Mouse (Mus musculus): ENCODE measurements at regions not wholly inside any gene's neighbourhood (a gene's known extent, or its start where the extent isn't known, plus 50 kb on each side); places are given as distances from the start of the nearest gene placed in this dataset.
A peak's percentile ranks its signal among the peaks of the same experiment; 100 is the strongest.

GRCm38 (mm10) chr10:100152821-100153220 is 137.4 kb downstream of the Kitl start:
- no peak for DNase-seq (ENCODE audit: low spot score)

- no peak for DNase-seq (ENCODE audit: low spot score)
Observed at GRCm38 (mm10) chr10:100153311-100153710, 137.9 kb downstream of the Kitl start.

GRCm38 (mm10) chr10:100155566-100155965 is 140.1 kb downstream of the Kitl start:
- no peak for DNase-seq (ENCODE audit: low spot score)

- DNase-seq (ENCODE audit: low spot score) = no peak
Observed at GRCm38 (mm10) chr10:100159843-100160531, 144.6 kb downstream of the Kitl start.

GRCm38 (mm10) chr10:100160532-100160852 is 145.1 kb downstream of the Kitl start:
- DNase-seq (ENCODE audit: low spot score) = no peak

DNA sequence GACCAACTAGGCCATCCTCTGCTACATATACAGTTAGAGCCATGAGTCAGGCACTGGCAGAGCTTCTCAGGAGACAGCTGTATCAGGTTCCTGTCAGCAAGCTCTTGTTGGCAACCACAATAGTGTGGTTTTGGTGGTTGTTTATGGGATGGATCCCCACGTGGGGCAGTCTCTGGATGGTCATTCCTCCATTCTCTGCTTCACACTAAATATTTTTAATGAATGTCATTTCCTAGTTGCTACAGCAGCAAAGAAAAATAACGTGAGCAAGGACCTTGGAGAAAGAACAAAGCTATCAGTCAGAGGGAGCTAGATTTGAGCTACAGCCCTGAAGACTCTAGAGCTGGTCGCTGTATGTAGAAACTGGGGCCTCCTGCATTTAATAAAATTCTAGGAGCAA is 145.7 kb downstream of the Kitl start:
- DNase-seq (ENCODE audit: low spot score) = peak; percentile 7

- DNase-seq (ENCODE audit: low spot score) = no peak
Observed at GRCm38 (mm10) chr10:100164526-100164925, 149.1 kb downstream of the Kitl start.

- no peak for DNase-seq (ENCODE audit: low spot score)
Observed at GRCm38 (mm10) chr10:100170836-100171235, 155.4 kb downstream of the Kitl start.

DNA sequence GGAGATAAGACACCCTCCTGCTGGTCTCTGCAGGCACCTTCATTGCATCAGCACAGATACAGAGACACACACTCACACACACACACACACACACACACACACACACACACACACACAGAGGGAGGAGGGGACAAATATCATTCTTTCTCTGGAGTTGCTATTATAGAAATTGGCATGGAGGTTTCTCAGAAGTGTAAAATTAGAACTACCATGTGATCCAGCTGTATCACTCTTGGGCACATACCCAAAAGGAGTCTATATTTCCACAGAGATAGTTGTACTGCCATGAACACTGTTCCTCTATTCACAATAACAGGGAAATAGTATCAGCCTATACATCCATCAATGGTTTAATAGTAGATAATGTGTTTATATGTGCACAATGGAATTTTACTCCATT is 137.8 kb upstream of the Gm4301 start:
- no peak for DNase-seq (ENCODE audit: low spot score)

DNA sequence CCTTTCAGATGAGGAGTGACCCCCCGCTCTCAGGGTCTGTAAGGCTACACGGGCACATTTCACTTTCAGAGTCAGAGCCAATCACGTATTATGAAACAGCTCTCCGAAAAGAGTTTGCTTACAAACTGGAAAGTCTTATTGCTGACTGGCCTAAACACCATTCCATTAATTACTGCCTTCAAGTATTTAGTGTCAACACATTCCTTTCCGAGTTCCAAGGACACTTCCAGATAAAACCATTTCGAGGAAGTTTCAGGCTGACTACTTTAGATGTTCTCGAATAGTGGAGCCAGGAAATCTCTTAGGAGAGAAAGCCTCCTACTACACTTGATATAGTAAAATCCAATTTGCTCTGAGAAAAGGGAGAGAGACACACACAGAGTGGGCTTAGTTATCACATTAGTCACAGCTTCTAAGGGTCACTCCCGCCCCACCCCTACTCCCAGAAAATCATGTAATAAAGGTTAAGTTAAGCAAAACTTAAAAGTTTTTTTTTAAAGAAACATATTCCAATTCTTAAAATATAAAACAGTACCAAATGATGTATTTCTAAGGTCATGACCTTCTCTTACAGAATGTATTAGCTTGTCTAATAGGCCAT is 136.3 kb upstream of the Gm4301 start:
- no peak for DNase-seq (ENCODE audit: low spot score)

DNA sequence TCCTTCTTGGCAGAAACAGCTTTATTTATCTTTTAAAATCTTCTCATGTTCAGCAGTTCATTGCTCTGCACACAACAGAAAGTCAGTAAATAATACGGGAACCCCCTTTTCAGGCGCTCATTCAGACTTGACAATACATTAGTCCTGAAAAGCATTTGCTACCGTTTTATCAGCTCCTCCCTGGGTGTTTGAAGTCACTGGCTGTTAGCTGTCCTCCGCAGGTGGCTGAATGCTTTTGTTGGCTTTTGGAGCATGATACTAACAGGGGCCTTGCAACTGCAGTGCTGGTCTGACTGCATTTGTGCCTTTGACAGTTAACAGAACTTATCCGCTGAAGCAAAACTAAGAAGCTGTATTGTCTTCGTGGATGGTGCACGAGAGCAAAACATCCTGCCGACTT is 135.0 kb upstream of the Gm4301 start:
- DNase-seq (ENCODE audit: low spot score) = no peak

- no peak for DNase-seq (ENCODE audit: low spot score)
Observed at GRCm38 (mm10) chr10:100206617-100207530, 128.6 kb upstream of the Gm4301 start.

- DNase-seq (ENCODE audit: low spot score) = no peak
Observed at GRCm38 (mm10) chr10:100210684-100211083, 124.8 kb upstream of the Gm4301 start.

DNA sequence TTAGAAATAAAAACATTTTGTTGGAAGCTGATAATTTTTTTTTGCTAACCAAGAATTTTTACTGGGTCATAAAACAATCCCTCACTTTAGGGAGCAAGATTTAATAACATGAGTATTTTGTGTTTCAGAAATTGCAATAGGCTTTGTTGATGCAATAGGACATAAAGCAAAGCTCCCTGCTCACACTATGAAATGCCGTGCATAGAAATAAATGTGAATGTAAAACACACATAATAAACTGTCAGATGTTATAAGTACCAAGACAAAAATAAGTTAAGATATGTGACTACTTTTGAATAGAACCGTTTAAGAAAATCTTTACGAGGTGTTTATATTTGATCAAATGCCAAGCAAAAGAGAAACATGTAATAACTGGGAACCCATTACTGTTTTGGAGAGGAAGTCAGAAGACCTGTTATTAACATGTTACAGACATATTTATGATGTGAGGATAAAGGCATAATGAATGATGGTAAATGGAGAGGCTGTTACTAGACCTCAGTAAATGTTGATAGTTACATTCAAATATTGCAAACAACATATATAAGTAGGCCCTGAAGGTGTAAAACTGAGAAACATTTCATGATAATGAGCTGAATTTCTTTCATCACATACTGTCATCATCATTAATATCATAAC is 110.9 kb upstream of the Gm4301 start:
- DNase-seq (ENCODE audit: low spot score) = no peak

DNA sequence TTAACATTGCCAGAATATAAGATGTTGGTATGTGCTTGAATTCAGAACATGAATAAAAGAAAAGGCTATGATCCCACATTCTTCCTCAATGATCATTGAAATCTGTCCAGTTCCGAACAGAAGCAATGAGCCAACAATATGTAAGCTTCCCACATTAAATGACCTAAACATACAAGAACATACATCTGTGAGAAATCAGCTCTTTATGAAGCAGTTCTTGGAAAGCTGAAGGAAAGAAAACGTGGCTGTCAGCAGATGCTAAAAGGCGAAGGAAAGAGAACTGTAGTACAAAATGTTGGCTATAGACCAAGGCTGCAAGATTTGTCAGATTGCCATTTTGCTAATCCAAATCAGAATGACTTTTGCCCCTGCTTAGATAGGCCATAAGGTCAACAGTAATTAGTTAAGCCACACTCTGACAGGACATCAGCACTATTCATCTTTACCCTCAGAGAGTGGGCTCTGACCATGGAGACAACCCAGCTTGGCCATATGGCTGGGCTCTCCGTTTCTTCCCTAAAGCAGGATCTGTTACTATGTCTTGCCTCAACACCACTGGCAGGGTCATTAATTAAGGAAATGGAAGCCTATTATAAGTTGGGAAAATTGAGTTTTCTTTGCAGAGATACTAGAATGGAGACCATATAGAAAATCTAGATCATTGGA is 76.1 kb upstream of the Gm4301 start:
- no peak for DNase-seq (ENCODE audit: low spot score)

- DNase-seq (ENCODE audit: low spot score) = no peak
Observed at GRCm38 (mm10) chr10:100263447-100263846, 72.0 kb upstream of the Gm4301 start.

DNA sequence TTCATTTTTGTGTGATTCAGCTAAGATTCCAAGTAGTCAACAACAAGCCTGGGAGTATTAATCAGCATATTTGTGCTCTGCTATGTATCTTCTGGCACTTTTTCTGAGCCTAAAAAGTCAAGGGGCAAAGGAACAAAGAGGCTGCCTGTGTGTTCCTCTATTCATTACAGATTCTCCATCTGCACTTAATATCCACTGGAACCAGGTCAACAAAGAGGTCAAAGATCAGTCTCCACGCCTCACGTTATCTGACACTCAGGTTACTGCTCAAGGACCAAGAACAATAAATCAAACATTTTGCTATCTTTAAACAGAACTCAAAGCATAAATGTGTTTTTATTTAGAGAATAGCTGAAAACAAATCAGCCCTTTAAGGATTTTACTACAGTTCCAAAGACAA is 71.4 kb upstream of the Gm4301 start:
- DNase-seq (ENCODE audit: low spot score) = no peak

DNA sequence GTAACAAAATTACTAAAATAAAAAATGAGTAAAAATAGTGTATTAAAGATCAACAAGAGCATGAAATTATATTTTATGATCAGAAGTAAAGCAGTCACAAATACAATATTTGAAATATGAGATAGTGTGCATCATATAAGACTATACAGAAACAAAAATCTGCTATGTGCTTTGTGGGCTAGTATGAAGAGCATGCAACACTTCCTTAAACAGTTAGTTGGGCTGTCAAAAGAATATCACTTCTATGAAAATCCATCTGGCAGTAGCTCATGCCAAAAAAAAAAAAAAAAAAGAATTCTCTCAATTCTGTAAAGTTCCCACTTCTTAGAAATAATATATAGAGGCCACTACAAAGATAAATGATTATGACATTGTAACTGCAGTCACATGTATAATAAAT is 53.0 kb upstream of the Gm4301 start:
- DNase-seq (ENCODE audit: low spot score) = no peak
